In genomic region chr2:106828573-106829310, GRCm38 (mm10) we compare ENCODE assay signal across 11 mouse cellular contexts.
DNase-seq lines count a peak whose midpoint lies in the region; ATAC-seq and TF ChIP-seq lines count a peak whose summit lies in the region.
"Had no signal": no experiment of that assay in that cellular context is flagged by ENCODE, and none has a peak within 500 bp of the region (broad histone marks: within the 10 kb centered on the region; RNA-seq: fewer than 3 reads in every experiment).

No protein-coding gene starts in this region.

- H3K36me3 ChIP-seq in heart, embryonic 14.5 days (ENCODE audit: control insufficient read depth, insufficient read depth, low read length): no peaks in the 10 kb centered on the region
- no peaks in the 10 kb centered on the region for H3K36me3 ChIP-seq in heart, adult 2 months (ENCODE audit: control insufficient read depth, insufficient read depth, low read length)
- no peaks in the 10 kb centered on the region; the same call in 1 of the 2 replicates for H3K36me3 ChIP-seq in embryonic facial prominence, embryonic 10.5 days (replicated peaks)
- H3K36me3 ChIP-seq in hindbrain, embryonic 13.5 days: no peaks in the 10 kb centered on the region
- no peaks in the 10 kb centered on the region for H3K36me3 ChIP-seq in intestine, postnatal 0 days (ENCODE audit: control insufficient read depth, insufficient read depth)
- H3K36me3 ChIP-seq in liver, postnatal 0 days (replicated peaks; ENCODE audit: insufficient read depth, low read length): no peaks in the 10 kb centered on the region
- H3K36me3 ChIP-seq: liver, embryonic 15.5 days had no signal

- no peak for TF ChIP-seq POLR2A in heart, adult 2 months (IDR thresholded peaks at IDR 0.05; ENCODE audit: insufficient read depth, low read depth, low read length)

- H3K9me3 ChIP-seq in heart, embryonic 14.5 days (ENCODE audit: control insufficient read depth, low read length): no peaks in the 10 kb centered on the region
- no peaks in the 10 kb centered on the region for H3K9me3 ChIP-seq in embryonic facial prominence, embryonic 10.5 days
- H3K9me3 ChIP-seq in hindbrain, embryonic 13.5 days: no peaks in the 10 kb centered on the region
- no peaks in the 10 kb centered on the region for H3K9me3 ChIP-seq in intestine, postnatal 0 days (ENCODE audit: control insufficient read depth)
- no peaks in the 10 kb centered on the region for H3K9me3 ChIP-seq in liver, postnatal 0 days (ENCODE audit: low read length)
- H3K9me3 ChIP-seq: liver, embryonic 15.5 days had no signal

- H3K9ac ChIP-seq in heart, embryonic 14.5 days (ENCODE audit: low read length): 0 out of 2 replicates have a peak overlapping the region, but pooled peaks have one; percentile 4
- no peak overlapping the region for H3K9ac ChIP-seq in heart, adult 2 months (ENCODE audit: low read depth, low read length)
- H3K9ac ChIP-seq in hindbrain, embryonic 13.5 days: peak overlapping the region; percentile 46; the same call in 1 of the 2 replicates
- no peak overlapping the region for H3K9ac ChIP-seq in intestine, postnatal 0 days (ENCODE audit: low read depth, low read length)
- H3K9ac ChIP-seq in liver, postnatal 0 days (replicated peaks): no peak overlapping the region
- H3K9ac ChIP-seq: liver, embryonic 15.5 days had no signal

- intact Hi-C loops in heart, adult 2 months (cut with DNase I): no loop called here

- no peak for ATAC-seq in heart, embryonic 14.5 days (ENCODE audit: insufficient number of reproducible peaks, insufficient read depth, low FRiP score, low read depth)
- ATAC-seq in hindbrain, embryonic 13.5 days (ENCODE audit: low FRiP score): peak; percentile 67; the same call in 1 of the 2 replicates
- ATAC-seq in intestine, postnatal 0 days: no peak
- no peak for ATAC-seq in liver, postnatal 0 days

- no peak for DNase-seq in heart, adult 2 months
- peak; percentile 53 for DNase-seq in brain, adult 2 months (ENCODE audit: low read depth, low spot score)
- DNase-seq in embryonic facial prominence, embryonic 10.5 days (ENCODE audit: low spot score): no peak
- DNase-seq in urinary bladder, postnatal 4 days (ENCODE audit: low spot score in 2 of 2): no peak
- DNase-seq in liver, postnatal 0 days: no peak

- peak overlapping the region in 1 of 2 experiments; percentile 12; a peak in 1 of 4 replicates for H3K27ac ChIP-seq in heart, embryonic 14.5 days (replicated peaks in 1 of 2; ENCODE audit: control insufficient read depth in 1 of 2, insufficient read depth in 1 of 2, low read depth in 2 of 2, low read length in 2 of 2)
- H3K27ac ChIP-seq in heart, adult 2 months: no peak overlapping the region
- H3K27ac ChIP-seq in embryonic facial prominence, embryonic 10.5 days (replicated peaks): peak overlapping the region; percentile 5; the same call in 1 of the 2 replicates
- peak overlapping the region; percentile 73 for H3K27ac ChIP-seq in hindbrain, embryonic 13.5 days
- no peak overlapping the region for H3K27ac ChIP-seq in intestine, postnatal 0 days (ENCODE audit: low read depth, low read length)
- no peak overlapping the region for H3K27ac ChIP-seq in liver, postnatal 0 days (ENCODE audit: low read depth)
- H3K27ac ChIP-seq: left cerebral cortex, adult 2 months; liver, embryonic 15.5 days had no signal

- no peak for TF ChIP-seq EP300 in heart, adult 2 months (IDR thresholded peaks at IDR 0.05; ENCODE audit: insufficient read depth, low read depth, low read length)
- no peak for TF ChIP-seq EP300 in liver, postnatal 0 days (IDR thresholded peaks at IDR 0.05; ENCODE audit: low read depth)

- no peaks in the 10 kb centered on the region for H3K27me3 ChIP-seq in heart, embryonic 14.5 days (ENCODE audit: control insufficient read depth, insufficient read depth, low read length)
- H3K27me3 ChIP-seq in heart, adult 2 months (ENCODE audit: control insufficient read depth, insufficient read depth, low read length): no peaks in the 10 kb centered on the region
- H3K27me3 ChIP-seq in embryonic facial prominence, embryonic 10.5 days (replicated peaks; ENCODE audit: low read depth, poor library complexity, severe bottlenecking): no peaks in the 10 kb centered on the region
- H3K27me3 ChIP-seq in hindbrain, embryonic 13.5 days: no peaks in the 10 kb centered on the region
- no peaks in the 10 kb centered on the region for H3K27me3 ChIP-seq in intestine, postnatal 0 days (replicated peaks; ENCODE audit: control insufficient read depth, insufficient read depth, low read length)
- no peaks in the 10 kb centered on the region for H3K27me3 ChIP-seq in liver, postnatal 0 days (ENCODE audit: insufficient read depth, low read length)
- H3K27me3 ChIP-seq: CH12.LX; liver, embryonic 15.5 days had no signal

- peaks cover 14 to 23% of the 10 kb centered on the region in 2 experiments for H3K4me1 ChIP-seq in heart, embryonic 14.5 days (ENCODE audit: control insufficient read depth in 2 of 2, insufficient read depth in 2 of 2, low read length in 2 of 2)
- H3K4me1 ChIP-seq in heart, adult 2 months (ENCODE audit: control insufficient read depth, insufficient read depth, low read length): no peaks in the 10 kb centered on the region; the same call in 1 of the 2 replicates
- H3K4me1 ChIP-seq in embryonic facial prominence, embryonic 10.5 days: peaks cover 41% of the 10 kb centered on the region
- peaks cover 33% of the 10 kb centered on the region for H3K4me1 ChIP-seq in hindbrain, embryonic 13.5 days (replicated peaks)
- no peaks in the 10 kb centered on the region for H3K4me1 ChIP-seq in intestine, postnatal 0 days (replicated peaks; ENCODE audit: control insufficient read depth, insufficient read depth, low read length)
- no peaks in the 10 kb centered on the region for H3K4me1 ChIP-seq in liver, postnatal 0 days (ENCODE audit: insufficient read depth)
- H3K4me1 ChIP-seq: liver, embryonic 15.5 days had no signal

- H3K79me2 ChIP-seq in heart, adult 2 months (replicated peaks; ENCODE audit: control insufficient read depth, insufficient read depth, low read length): no peaks in the 10 kb centered on the region

- WGBS in heart, embryonic 14.5 days: 22% methylated on average over 12 of the region's 12 CpGs
- 45% methylated on average over 12 of the region's 12 CpGs for WGBS in heart, adult 2 months
- 44% methylated on average over 12 of the region's 12 CpGs for WGBS in embryonic facial prominence, embryonic 10.5 days
- 42% methylated on average over 12 of the region's 12 CpGs for WGBS in hindbrain, embryonic 13.5 days
- WGBS in intestine, postnatal 0 days: 67% methylated on average over 12 of the region's 12 CpGs
- whole genome bisulfite sequencing in liver, postnatal 0 days (ENCODE audit: insufficient replicate concordance): 71% methylated on average over 12 of the region's 12 CpGs

- no peak for TF ChIP-seq CTCF in heart, adult 2 months (IDR thresholded peaks at IDR 0.05)
- TF ChIP-seq CTCF in intestine, postnatal 0 days (IDR thresholded peaks at IDR 0.05; ENCODE audit: low read depth): no peak
- no peak for TF ChIP-seq CTCF in liver, postnatal 0 days (IDR thresholded peaks at IDR 0.05; ENCODE audit: low read depth)

- H3K4me2 ChIP-seq in heart, embryonic 14.5 days (ENCODE audit: low read length): peak overlapping the region; percentile 48
- 0 out of 2 replicates have a peak overlapping the region, but pooled peaks have one; percentile 1 for H3K4me2 ChIP-seq in hindbrain, embryonic 13.5 days
- H3K4me2 ChIP-seq in intestine, postnatal 0 days (replicated peaks; ENCODE audit: low read depth): no peak overlapping the region
- H3K4me2 ChIP-seq in liver, postnatal 0 days (ENCODE audit: low read depth, low read length): no peak overlapping the region
- H3K4me2 ChIP-seq: liver, embryonic 15.5 days had no signal

- H3K4me3 ChIP-seq in heart, embryonic 14.5 days (ENCODE audit: control insufficient read depth in 1 of 2, insufficient read depth in 1 of 2, low read depth in 1 of 2, low read length in 2 of 2): no peak overlapping the region
- H3K4me3 ChIP-seq in heart, adult 2 months: no peak overlapping the region
- H3K4me3 ChIP-seq in embryonic facial prominence, embryonic 10.5 days: no peak overlapping the region
- H3K4me3 ChIP-seq in hindbrain, embryonic 13.5 days: no peak overlapping the region
- H3K4me3 ChIP-seq in intestine, postnatal 0 days (ENCODE audit: low read depth, low read length): no peak overlapping the region
- no peak overlapping the region for H3K4me3 ChIP-seq in liver, postnatal 0 days (ENCODE audit: low read depth, low read length)
- H3K4me3 ChIP-seq: left cerebral cortex, adult 2 months; liver, embryonic 15.5 days had no signal

Comparison
In these comparisons a context has a peak if more than half of its experiments do, and no peak if none do; other contexts are left out.
1. H3K9ac ChIP-seq: peak in heart, embryonic 14.5 days (single experiment) and hindbrain, embryonic 13.5 days (single experiment); none in heart, adult 2 months (single experiment), intestine, postnatal 0 days (single experiment) and liver, postnatal 0 days (single experiment).
2. H3K27ac ChIP-seq: peak in embryonic facial prominence, embryonic 10.5 days (single experiment) and hindbrain, embryonic 13.5 days (single experiment); none in heart, adult 2 months (single experiment), intestine, postnatal 0 days (single experiment) and liver, postnatal 0 days (single experiment).
3. H3K4me2 ChIP-seq: peak in heart, embryonic 14.5 days (single experiment) and hindbrain, embryonic 13.5 days (single experiment); none in intestine, postnatal 0 days (single experiment) and liver, postnatal 0 days (single experiment).